Mouse (Mus musculus) hindbrain, embryonic 16.5 days (tissue): ENCODE data around the gene Gimap3. TPM values are rescaled to one million over a fixed set of nuclear protein-coding genes. Genes with fewer than 3 reads are reported as not detected.

Source experiments
- polyA plus RNA-seq: library from polyadenylated mRNA; unstranded; fragments of >200 nt; fragmentation: Nextera tagmentation; extraction: Ambion mirVana; gene quantifications from 2 replicates; pipeline ENCODE4 v1.2.1, GENCODE M21; 2015

Gene Gimap3
- polyA plus RNA-seq, 1 experiment from 2014 or later: not detected

Other genes starting within 250 kb of the Gimap3 start
- gene Atp6v0e2, start 233.2 kb downstream of the Gimap3 start, polyA plus RNA-seq: 358 and 389 TPM in 2 replicates
- 20.7 and 29.5 TPM in 2 replicates for gene Lrrc61, start 216.1 kb downstream of the Gimap3 start, polyA plus RNA-seq
- gene Rarres2, start 198.1 kb downstream of the Gimap3 start, polyA plus RNA-seq: 7.8 and 8.2 TPM in 2 replicates
- not detected in 2 replicates for gene Gm45021, start 181.2 kb downstream of the Gimap3 start, polyA plus RNA-seq
- gene Repin1, start 177.0 kb downstream of the Gimap3 start, polyA plus RNA-seq: 41.9 and 45.6 TPM in 2 replicates
- gene Gm44965, start 176.9 kb downstream of the Gimap3 start, polyA plus RNA-seq: 0.87 TPM in 1 of 2 replicates, not detected in the other
- 11.4 and 13.8 TPM in 2 replicates for gene Zfp775, start 168.8 kb downstream of the Gimap3 start, polyA plus RNA-seq
- 31.7 and 34.3 TPM in 2 replicates for gene AI854703, start 144.1 kb downstream of the Gimap3 start, polyA plus RNA-seq
- 0.59 and 0.71 TPM in 2 replicates for gene Gimap8, start 123.6 kb downstream of the Gimap3 start, polyA plus RNA-seq
- 1.8 and 2.3 TPM in 2 replicates for gene Gimap9, start 94.7 kb downstream of the Gimap3 start, polyA plus RNA-seq
- 1.3 and 2.3 TPM in 2 replicates for gene Gimap4, start 86.3 kb downstream of the Gimap3 start, polyA plus RNA-seq
- 7.5 and 8.1 TPM in 2 replicates for gene Gimap6, start 62.6 kb downstream of the Gimap3 start, polyA plus RNA-seq
- gene Gm28053, start 52.2 kb downstream of the Gimap3 start, polyA plus RNA-seq: 1.0 and 1.4 TPM in 2 replicates
- not detected in 2 replicates for gene Gimap7, start 52.2 kb downstream of the Gimap3 start, polyA plus RNA-seq
- 4.8 and 5.7 TPM in 2 replicates for gene Gimap1, start 31.8 kb downstream of the Gimap3 start, polyA plus RNA-seq
- 1.5 and 1.8 TPM in 2 replicates for gene Gimap5, start 24.7 kb downstream of the Gimap3 start, polyA plus RNA-seq
- gene Tmem176a, start 70.1 kb upstream of the Gimap3 start, polyA plus RNA-seq: 28.1 and 30.8 TPM in 2 replicates
- 140 and 143 TPM in 2 replicates for gene Tmem176b, start 70.6 kb upstream of the Gimap3 start, polyA plus RNA-seq
- not detected in 2 replicates for gene Aoc1, start 102.0 kb upstream of the Gimap3 start, polyA plus RNA-seq
- not detected in 2 replicates for gene 1600015I10Rik, start 159.0 kb upstream of the Gimap3 start, polyA plus RNA-seq
- not detected in 2 replicates for gene Doxl2, start 204.1 kb upstream of the Gimap3 start, polyA plus RNA-seq
- not detected in 2 replicates for gene Svs1, start 216.0 kb upstream of the Gimap3 start, polyA plus RNA-seq